Mouse (Mus musculus) cerebellum, adult 2 months (tissue): ENCODE measurements around the gene Uxt.

ENCODE experiments used
- CTCF ChIP-seq: fragments of 200-500 bp; IDR thresholded peaks from 2 replicates; pipeline ENCODE4 v1.5.1; 2011; ENCODE audit warnings: low read depth, mild to moderate bottlenecking, control low read depth, low read length, moderate library complexity, borderline replicate concordance; ENCODE audit not compliant: insufficient read depth
- POLR2A ChIP-seq: fragments of 200-500 bp; IDR thresholded peaks from 2 replicates; pipeline ENCODE4 v1.6.1; 2011; ENCODE audit warnings: low read length, control low read depth, borderline replicate concordance; ENCODE audit not compliant: insufficient read depth

- TF ChIP-seq CTCF (no peak), POLR2A (no peak)
Observed at GRCm38 (mm10) chrX:20931364-20931763, 30.5 kb downstream of the Uxt start, which contains the start of gene Cfp.
